Mouse (Mus musculus) ES-Bruce4 (cell line): Measurements from ENCODE around the gene Eepd1. TPM values are rescaled to one million over a fixed set of nuclear protein-coding genes. Genes with fewer than 3 reads are reported as not detected.
A peak's percentile ranks its signal among the peaks of the same experiment; 100 is the strongest.

Experiments
- H3K27ac ChIP-seq: 2 replicates; pipeline ENCODE4 v1.5.1; 2012; ENCODE audit warnings: low read length, inconsistent platforms; ENCODE audit not compliant: insufficient read depth
- H3K27me3 ChIP-seq: 2 replicates; pipeline ENCODE4 v1.6.1; 2012; ENCODE audit warnings: mild to moderate bottlenecking, low read length, inconsistent platforms; ENCODE audit not compliant: control insufficient read depth, poor library complexity, insufficient read depth, severe bottlenecking
- H3K36me3 ChIP-seq: 2 replicates; pipeline ENCODE4 v1.6.1; 2012; ENCODE audit warnings: inconsistent platforms, mild to moderate bottlenecking, low read length, moderate library complexity; ENCODE audit not compliant: control insufficient read depth, poor library complexity, insufficient read depth, severe bottlenecking
- H3K4me1 ChIP-seq: one replicate; pipeline ENCODE4 v1.8.1; 2011; ENCODE audit warnings: low read length; ENCODE audit not compliant: control insufficient read depth, insufficient read depth
- H3K4me3 ChIP-seq: 2 replicates; pipeline ENCODE4 v1.5.1; 2011; ENCODE audit warnings: low read depth, mild to moderate bottlenecking, low read length
- H3K9ac ChIP-seq: 2 replicates; pipeline ENCODE4 v1.6.1; 2012; ENCODE audit warnings: low read depth, mild to moderate bottlenecking, inconsistent platforms; ENCODE audit not compliant: poor library complexity, severe bottlenecking
- H3K9me3 ChIP-seq: replicated peaks from 2 replicates; pipeline ENCODE4 v1.6.1; 2012; ENCODE audit warnings: mild to moderate bottlenecking, low read length, inconsistent platforms; ENCODE audit not compliant: control insufficient read depth, poor library complexity, insufficient read depth, severe bottlenecking
- CTCF ChIP-seq: IDR thresholded peaks from one replicate; pipeline ENCODE4 v1.8.1; 2011; ENCODE audit warnings: low read depth, low read length
- EP300 ChIP-seq: IDR thresholded peaks from 2 replicates; pipeline ENCODE4 v1.6.1; 2011; ENCODE audit warnings: low read depth, low read length; ENCODE audit not compliant: insufficient read depth
- POLR2A ChIP-seq: IDR thresholded peaks from one replicate; pipeline ENCODE4 v1.8.1; 2011; ENCODE audit warnings: low read length; ENCODE audit not compliant: insufficient read depth
- polyA plus RNA-seq: library from polyadenylated mRNA; stranded (reverse); fragments of >200 nt; gene quantifications from 2 replicates; pipeline ENCODE4 v1.2.4, GENCODE M21; 2011; ENCODE audit warnings: low read depth; ENCODE audit not compliant: missing spikeins, insufficient read depth, insufficient read length

The Eepd1 gene
- polyA plus RNA-seq, 1 experiment: 1.6 TPM

- no peaks in the 10 kb centered on the region for H3K27me3 ChIP-seq
- H3K27ac ChIP-seq: no peak overlapping the region
- no peaks in the 10 kb centered on the region for H3K9me3 ChIP-seq
- H3K4me3 ChIP-seq: no peak overlapping the region
- TF ChIP-seq EP300 (no peak), CTCF (peak; percentile 21)
- no peak overlapping the region for H3K9ac ChIP-seq
- no peaks in the 10 kb centered on the region for H3K36me3 ChIP-seq
- H3K4me1 ChIP-seq: no peaks in the 10 kb centered on the region
Observed at GRCm38 (mm10) chr9:25450394-25450793, 31.0 kb upstream of the Eepd1 start.

- Histone ChIP-seq H3K9me3 (no peaks in the 10 kb centered on the region), H3K9ac (no peak overlapping the region), H3K4me1 (no peaks in the 10 kb centered on the region), H3K4me3 (no peak overlapping the region), H3K27ac (no peak overlapping the region), H3K36me3 (no peaks in the 10 kb centered on the region), H3K27me3 (no peaks in the 10 kb centered on the region)
- TF ChIP-seq EP300: no peak
- TF ChIP-seq POLR2A: no peak
- TF ChIP-seq CTCF: no peak
Observed at GRCm38 (mm10) chr9:25455027-25455426, 26.3 kb upstream of the Eepd1 start.

- TF ChIP-seq EP300 (no peak), POLR2A (no peak), CTCF (no peak)
- H3K36me3 ChIP-seq: no peaks in the 10 kb centered on the region
- H3K9ac ChIP-seq: no peak overlapping the region
- H3K9me3 ChIP-seq: no peaks in the 10 kb centered on the region
- no peaks in the 10 kb centered on the region for H3K4me1 ChIP-seq
- no peak overlapping the region for H3K4me3 ChIP-seq
- no peak overlapping the region for H3K27ac ChIP-seq
- H3K27me3 ChIP-seq: no peaks in the 10 kb centered on the region
Observed at GRCm38 (mm10) chr9:25460835-25461555, 20.4 kb upstream of the Eepd1 start.

GRCm38 (mm10) chr9:25464305-25464704, 17.0 kb upstream of the Eepd1 start:
- no peak overlapping the region for H3K27ac ChIP-seq
- H3K4me3 ChIP-seq: no peak overlapping the region
- no peaks in the 10 kb centered on the region for H3K36me3 ChIP-seq
- no peak overlapping the region for H3K9ac ChIP-seq
- TF ChIP-seq CTCF: no peak
- H3K9me3 ChIP-seq: no peaks in the 10 kb centered on the region
- H3K27me3 ChIP-seq: no peaks in the 10 kb centered on the region
- H3K4me1 ChIP-seq: no peaks in the 10 kb centered on the region

GRCm38 (mm10) chr9:25479392-25480020, 1.8 kb upstream of the Eepd1 start:
- H3K27ac ChIP-seq: no peak overlapping the region
- no peak overlapping the region for H3K9ac ChIP-seq
- H3K4me3 ChIP-seq: no peak overlapping the region
- H3K9me3 ChIP-seq: no peaks in the 10 kb centered on the region
- TF ChIP-seq CTCF (no peak), EP300 (no peak), POLR2A (no peak)
- H3K36me3 ChIP-seq: no peaks in the 10 kb centered on the region
- no peaks in the 10 kb centered on the region for H3K4me1 ChIP-seq
- H3K27me3 ChIP-seq: no peaks in the 10 kb centered on the region

- H3K27me3 ChIP-seq: no peaks in the 10 kb centered on the region
- H3K9ac ChIP-seq: no peak overlapping the region
- H3K36me3 ChIP-seq: no peaks in the 10 kb centered on the region
- no peak overlapping the region for H3K27ac ChIP-seq
- H3K4me3 ChIP-seq: no peak overlapping the region
- no peaks in the 10 kb centered on the region for H3K9me3 ChIP-seq
- no peaks in the 10 kb centered on the region for H3K4me1 ChIP-seq
- TF ChIP-seq CTCF (no peak), EP300 (no peak), POLR2A (no peak)
Observed at GRCm38 (mm10) chr9:25480676-25481075, 671 bp upstream of the Eepd1 start.
